8 mouse cellular contexts compared by ENCODE assay signal in the genomic region with DNA sequence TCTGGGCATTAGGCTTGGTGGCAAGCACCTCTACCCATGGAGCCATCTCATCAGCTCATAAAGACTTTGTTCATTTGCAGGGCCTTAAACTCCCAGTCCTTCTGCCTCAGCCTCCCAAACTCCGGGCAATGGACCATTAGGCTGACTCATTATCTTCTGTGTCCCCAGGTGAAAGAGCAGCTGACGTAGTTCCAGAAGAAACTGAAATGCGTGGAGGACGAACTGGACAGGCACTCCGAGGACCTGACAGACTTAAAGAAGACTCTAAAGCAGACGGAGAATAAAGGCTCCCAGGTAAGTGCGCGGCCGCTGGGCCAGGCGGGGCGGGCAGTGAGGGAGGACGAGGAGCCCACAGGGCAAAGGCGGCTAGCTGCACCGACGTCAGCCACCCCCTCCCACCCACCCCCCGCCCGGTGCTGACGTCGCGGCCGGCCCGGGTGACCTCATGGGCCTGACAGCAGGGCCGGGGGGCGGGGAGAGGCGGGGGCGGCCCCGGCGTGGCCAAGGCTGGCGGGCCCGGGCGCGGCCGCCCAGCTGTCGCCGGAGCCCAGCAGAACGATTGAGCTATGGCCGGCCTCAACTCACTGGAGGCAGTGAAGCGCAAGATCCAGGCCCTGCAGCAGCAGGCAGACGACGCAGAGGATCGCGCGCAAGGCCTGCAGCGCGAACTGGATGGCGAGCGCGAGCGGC. TPM values are rescaled to one million over a fixed set of nuclear protein-coding genes. Genes with fewer than 3 reads are reported as not detected.
A peak's percentile ranks its signal among the peaks of the same experiment; 100 is the strongest.
DNase-seq lines count a peak whose midpoint lies in the region; ATAC-seq lines count a peak whose summit lies in the region.

A gene (plus strand): TSS at position 220 of the 690 bp plus-strand sequence.

- peaks cover 21% of the 10 kb centered on the region for H3K4me1 ChIP-seq in intestine, embryonic 16.5 days (ENCODE audit: control insufficient read depth, insufficient read depth, low read length)
- peaks cover 39% of the 10 kb centered on the region for H3K4me1 ChIP-seq in limb, embryonic 10.5 days
- H3K4me1 ChIP-seq in midbrain, embryonic 10.5 days, result peaks cover 29% of the 10 kb centered on the region

- H3K4me3 ChIP-seq in intestine, embryonic 16.5 days (ENCODE audit: low read length), result peak within 1 kb of the TSS; percentile 88
- H3K4me3 ChIP-seq in limb, embryonic 10.5 days, result peak within 1 kb of the TSS; percentile 92
- H3K4me3 ChIP-seq in midbrain, embryonic 10.5 days, result peak within 1 kb of the TSS; percentile 89

- H3K27ac ChIP-seq in intestine, embryonic 16.5 days (ENCODE audit: low read length), result peak within 1 kb of the TSS; percentile 100
- peak within 1 kb of the TSS; percentile 100 for H3K27ac ChIP-seq in limb, embryonic 10.5 days
- H3K27ac ChIP-seq in midbrain, embryonic 10.5 days (replicated peaks), result peak within 1 kb of the TSS; percentile 97

- H3K9ac ChIP-seq in intestine, embryonic 16.5 days (ENCODE audit: low read depth, low read length), result peak within 1 kb of the TSS; percentile 99

- peaks cover 4% of the 10 kb centered on the region; the same call in 1 of the 2 replicates for H3K36me3 ChIP-seq in intestine, embryonic 16.5 days (ENCODE audit: control insufficient read depth, insufficient read depth, low read length)
- peaks cover 25% of the 10 kb centered on the region for H3K36me3 ChIP-seq in limb, embryonic 10.5 days
- peaks cover 24% of the 10 kb centered on the region for H3K36me3 ChIP-seq in midbrain, embryonic 10.5 days

- ATAC-seq in granulocyte monocyte progenitor cell, adult 5-6 weeks (replicated peaks; ENCODE audit: poor library complexity, severe bottlenecking), result peak; percentile 24
- peak; percentile 83 for ATAC-seq in intestine, embryonic 16.5 days

- H3K27me3 ChIP-seq in intestine, embryonic 16.5 days (replicated peaks; ENCODE audit: control insufficient read depth, insufficient read depth, low read length), result no peaks in the 10 kb centered on the region
- no peaks in the 10 kb centered on the region for H3K27me3 ChIP-seq in limb, embryonic 10.5 days (ENCODE audit: low read depth, poor library complexity, severe bottlenecking)
- H3K27me3 ChIP-seq in midbrain, embryonic 10.5 days (ENCODE audit: low read depth, poor library complexity, severe bottlenecking), result no peaks in the 10 kb centered on the region

- under 1% methylated on average over 42 of the region's 49 CpGs for WGBS in intestine, embryonic 16.5 days
- WGBS in limb, embryonic 10.5 days, result under 1% methylated on average over 48 of the region's 49 CpGs
- WGBS in midbrain, embryonic 10.5 days, result under 1% methylated on average over 45 of the region's 49 CpGs

- H3K4me2 ChIP-seq in intestine, embryonic 16.5 days (ENCODE audit: low read depth, low read length), result peak within 1 kb of the TSS; percentile 75

- DNase-seq in adrenal gland, adult 2 months, result peak; percentile 88
- DNase-seq in embryo, embryonic 11 days, result peak; percentile 89
- peak; percentile 91 for DNase-seq in limb, embryonic 10.5 days (ENCODE audit: low spot score)
- peak; percentile 85 for DNase-seq in midbrain, embryonic 10.5 days (ENCODE audit: low spot score)
- peak; percentile 50 for DNase-seq in skeletal muscle tissue, adult 2 months (ENCODE audit: low read depth, low spot score)
- peak; percentile 89 for DNase-seq in yolk sac, embryonic 10.5 days (ENCODE audit: low spot score)

- H3K9me3 ChIP-seq in intestine, embryonic 16.5 days (ENCODE audit: control insufficient read depth, low read length), result no peaks in the 10 kb centered on the region
- H3K9me3 ChIP-seq in limb, embryonic 10.5 days (replicated peaks), result no peaks in the 10 kb centered on the region
- H3K9me3 ChIP-seq in midbrain, embryonic 10.5 days (replicated peaks), result no peaks in the 10 kb centered on the region

RNA-seq across cellular contexts. Expression of the gene that starts here (rescaled TPM):
- 100 to 1,000 TPM; 188 to 222 TPM for total RNA-seq in adrenal gland, adult 2 months (2021)
- 30.1 and 33.3 TPM in 2 replicates for polyA plus RNA-seq in adrenal gland, adult 2 months (2012; rRNA removed)
- total RNA-seq in granulocyte monocyte progenitor cell, adult 5-6 weeks (2014; fragmentation: Nextera tagmentation), result 35.0 and 39.9 TPM in 2 replicates
- total RNA-seq in granulocyte monocyte progenitor cell, adult 5-6 weeks (2017), result 54.2 and 60.5 TPM in 2 replicates
- 510 and 538 TPM in 2 replicates for polyA plus RNA-seq in intestine, embryonic 16.5 days (2015; fragmentation: Nextera tagmentation; extraction: Ambion mirVana)
- polyA plus RNA-seq in limb, embryonic 10.5 days (2016; fragmentation: Nextera tagmentation; extraction: Ambion mirVana), result 828 and 829 TPM in 2 replicates
- 560 and 595 TPM in 2 replicates for polyA plus RNA-seq in midbrain, embryonic 10.5 days (2016; fragmentation: Nextera tagmentation; extraction: Ambion mirVana)

Comparison
In these comparisons a context has a peak if more than half of its experiments do, and no peak if none do; other contexts are left out.
1. Peak in every context shown above with its lines: DNase-seq, ATAC-seq, H3K4me3 ChIP-seq and H3K27ac ChIP-seq.
2. RNA of the gene that starts here (polyA plus RNA-seq): 828 to 829 TPM in limb, embryonic 10.5 days, 560 to 595 TPM in midbrain, embryonic 10.5 days and 510 to 538 TPM in intestine, embryonic 16.5 days; 30.1 to 33.3 TPM in adrenal gland, adult 2 months; every median in the first group is over 10 times any median in the second.